Mouse (Mus musculus) hindbrain, embryonic 16.5 days (tissue): ENCODE data around the gene Olfm3. TPM values are rescaled to one million over a fixed set of nuclear protein-coding genes. Genes with fewer than 3 reads are reported as not detected.
A peak's percentile ranks its signal among the peaks of the same experiment; 100 is the strongest.

ENCODE experiments used
- ATAC-seq: fragments of 200-750 bp; cut with Nextera tagmentation; 2 replicates; pipeline ENCODE4 v1.8.0; 2017; ENCODE audit warnings: moderate TSS enrichment, moderate library complexity
- H3K27ac ChIP-seq: fragments of 300-500 bp; sonication (generic); 2 replicates; pipeline ENCODE4 v1.5.1; 2014; ENCODE audit warnings: low read depth, mild to moderate bottlenecking, control low read depth, low read length, moderate library complexity
- H3K27me3 ChIP-seq: fragments of 300-500 bp; sonication (generic); replicated peaks from 2 replicates; pipeline ENCODE4 v1.6.1; 2014; ENCODE audit warnings: low read length; ENCODE audit not compliant: control insufficient read depth, insufficient read depth
- H3K36me3 ChIP-seq: fragments of 300-500 bp; sonication (generic); 2 replicates; pipeline ENCODE4 v1.6.1; 2014; ENCODE audit warnings: mild to moderate bottlenecking, low read length, moderate library complexity, mixed read lengths; ENCODE audit not compliant: control insufficient read depth, insufficient read depth
- H3K4me1 ChIP-seq: fragments of 300-500 bp; sonication (generic); 2 replicates; pipeline ENCODE4 v1.6.1; 2014; ENCODE audit warnings: low read depth, low read length; ENCODE audit not compliant: control insufficient read depth, insufficient read depth
- H3K4me2 ChIP-seq: fragments of 300-500 bp; sonication (generic); 2 replicates; pipeline ENCODE4 v1.6.1; 2014; ENCODE audit warnings: mild to moderate bottlenecking, low read length, control low read depth, moderate library complexity
- H3K4me3 ChIP-seq: fragments of 300-500 bp; sonication (generic); 2 replicates; pipeline ENCODE4 v1.5.1; 2014; ENCODE audit warnings: mild to moderate bottlenecking, low read length, control low read depth, moderate library complexity
- H3K9ac ChIP-seq: fragments of 300-500 bp; sonication (generic); 2 replicates; pipeline ENCODE4 v1.6.1; 2014; ENCODE audit warnings: low read depth, mild to moderate bottlenecking, control low read depth, low read length, moderate library complexity
- H3K9me3 ChIP-seq: fragments of 300-500 bp; sonication (generic); 2 replicates; pipeline ENCODE4 v1.6.1; 2014; ENCODE audit warnings: mild to moderate bottlenecking, low read length, moderate library complexity; ENCODE audit not compliant: control insufficient read depth
- WGBS: fragments of 180-500 bp; shearing (Covaris S2); extraction: QIAGEN DNeasy Blood & Tissue Kit; methylation state at CpG from one replicate; pipeline ENCODE4 v1.1.7; 2014; 5-methylcytosine and 5-hydroxymethylcytosine counted together
- polyA plus RNA-seq: library from polyadenylated mRNA; unstranded; fragments of >200 nt; fragmentation: Nextera tagmentation; extraction: Ambion mirVana; gene quantifications from 2 replicates; pipeline ENCODE4 v1.2.1, GENCODE M21; 2015

Olfm3 gene
- polyA plus RNA-seq, 1 experiment from 2014 or later: 23.0 TPM

- Histone ChIP-seq H3K4me2 (no peak overlapping the region), H3K27ac (no peak overlapping the region), H3K4me1 (no peaks in the 10 kb centered on the region), H3K27me3 (no peaks in the 10 kb centered on the region), H3K9ac (no peak overlapping the region), H3K36me3 (no peaks in the 10 kb centered on the region), H3K9me3 (no peaks in the 10 kb centered on the region), H3K4me3 (no peak overlapping the region)
- 94% methylated on average over 1 of the region's 1 CpGs for WGBS
- ATAC-seq: no peak
Measured at GRCm38 (mm10) chr3:115028046-115028445, 124.2 kb downstream of the Olfm3 start.

GRCm38 (mm10) chr3:115028611-115029010 is 124.7 kb downstream of the Olfm3 start:
- ATAC-seq: no peak
- no peak overlapping the region for H3K9ac ChIP-seq
- 76% methylated on average over 1 of the region's 1 CpGs for WGBS
- no peaks in the 10 kb centered on the region for H3K36me3 ChIP-seq
- H3K27me3 ChIP-seq: no peaks in the 10 kb centered on the region
- H3K4me1 ChIP-seq: no peaks in the 10 kb centered on the region
- no peak overlapping the region for H3K4me2 ChIP-seq
- H3K27ac ChIP-seq: no peak overlapping the region
- no peaks in the 10 kb centered on the region for H3K9me3 ChIP-seq
- no peak overlapping the region for H3K4me3 ChIP-seq

- no peaks in the 10 kb centered on the region for H3K27me3 ChIP-seq
- H3K36me3 ChIP-seq: no peaks in the 10 kb centered on the region
- H3K4me3 ChIP-seq: no peak overlapping the region
- no peaks in the 10 kb centered on the region for H3K4me1 ChIP-seq
- H3K4me2 ChIP-seq: no peak overlapping the region
- H3K9me3 ChIP-seq: no peaks in the 10 kb centered on the region
- 82% methylated on average over 5 of the region's 5 CpGs for WGBS
- no peak overlapping the region for H3K27ac ChIP-seq
- H3K9ac ChIP-seq: no peak overlapping the region
- no peak for ATAC-seq
Measured at GRCm38 (mm10) chr3:115049060-115049459, 145.2 kb downstream of the Olfm3 start.

- Histone ChIP-seq H3K9ac (no peak overlapping the region), H3K36me3 (no peaks in the 10 kb centered on the region), H3K4me3 (no peak overlapping the region), H3K27ac (no peak overlapping the region), H3K27me3 (no peaks in the 10 kb centered on the region), H3K9me3 (no peaks in the 10 kb centered on the region), H3K4me2 (no peak overlapping the region), H3K4me1 (no peaks in the 10 kb centered on the region)
- no peak for ATAC-seq
- whole genome bisulfite sequencing: 65% methylated on average over 1 of the region's 1 CpGs
Measured at GRCm38 (mm10) chr3:115064901-115065300, 161.0 kb downstream of the Olfm3 start.

GRCm38 (mm10) chr3:115080428-115081181 is 176.7 kb downstream of the Olfm3 start:
- H3K36me3 ChIP-seq: no peaks in the 10 kb centered on the region
- H3K9me3 ChIP-seq: no peaks in the 10 kb centered on the region
- H3K4me1 ChIP-seq: no peaks in the 10 kb centered on the region
- H3K4me2 ChIP-seq: no peak overlapping the region
- H3K27ac ChIP-seq: no peak overlapping the region
- 44% methylated on average over 12 of the region's 12 CpGs for WGBS
- no peaks in the 10 kb centered on the region for H3K27me3 ChIP-seq
- no peak overlapping the region for H3K9ac ChIP-seq
- peak; percentile 71 for ATAC-seq
- no peak overlapping the region for H3K4me3 ChIP-seq

- Histone ChIP-seq H3K27me3 (no peaks in the 10 kb centered on the region), H3K9me3 (no peaks in the 10 kb centered on the region), H3K9ac (no peak overlapping the region), H3K27ac (no peak overlapping the region), H3K36me3 (no peaks in the 10 kb centered on the region), H3K4me1 (no peaks in the 10 kb centered on the region), H3K4me2 (no peak overlapping the region), H3K4me3 (no peak overlapping the region)
- no peak for ATAC-seq
- WGBS: 41% methylated on average over 2 of the region's 2 CpGs
Measured at GRCm38 (mm10) chr3:115081371-115081770, 177.5 kb downstream of the Olfm3 start.

- Histone ChIP-seq H3K4me3 (no peak overlapping the region), H3K9me3 (no peaks in the 10 kb centered on the region), H3K27ac (no peak overlapping the region), H3K36me3 (no peaks in the 10 kb centered on the region), H3K9ac (no peak overlapping the region), H3K4me1 (no peaks in the 10 kb centered on the region), H3K27me3 (no peaks in the 10 kb centered on the region), H3K4me2 (no peak overlapping the region)
- no peak for ATAC-seq
Measured at GRCm38 (mm10) chr3:115082947-115083346, 179.1 kb downstream of the Olfm3 start.

GRCm38 (mm10) chr3:115088281-115088680 is 184.4 kb downstream of the Olfm3 start:
- Histone ChIP-seq H3K36me3 (no peaks in the 10 kb centered on the region), H3K4me2 (no peak overlapping the region), H3K27ac (no peak overlapping the region), H3K9ac (no peak overlapping the region), H3K9me3 (no peaks in the 10 kb centered on the region), H3K4me3 (no peak overlapping the region), H3K4me1 (no peaks in the 10 kb centered on the region), H3K27me3 (no peaks in the 10 kb centered on the region)
- no peak for ATAC-seq
- 77% methylated on average over 3 of the region's 3 CpGs for WGBS

GRCm38 (mm10) chr3:115090670-115091069 is 186.8 kb downstream of the Olfm3 start:
- H3K9ac ChIP-seq: no peak overlapping the region
- no peak overlapping the region for H3K4me3 ChIP-seq
- no peaks in the 10 kb centered on the region for H3K9me3 ChIP-seq
- WGBS: 34% methylated on average over 2 of the region's 2 CpGs
- H3K4me2 ChIP-seq: no peak overlapping the region
- ATAC-seq: no peak
- H3K27me3 ChIP-seq: no peaks in the 10 kb centered on the region
- H3K36me3 ChIP-seq: no peaks in the 10 kb centered on the region
- no peaks in the 10 kb centered on the region for H3K4me1 ChIP-seq
- H3K27ac ChIP-seq: no peak overlapping the region
